Comparison of ENCODE assay signal across 8 mouse cellular contexts in the genomic region with DNA sequence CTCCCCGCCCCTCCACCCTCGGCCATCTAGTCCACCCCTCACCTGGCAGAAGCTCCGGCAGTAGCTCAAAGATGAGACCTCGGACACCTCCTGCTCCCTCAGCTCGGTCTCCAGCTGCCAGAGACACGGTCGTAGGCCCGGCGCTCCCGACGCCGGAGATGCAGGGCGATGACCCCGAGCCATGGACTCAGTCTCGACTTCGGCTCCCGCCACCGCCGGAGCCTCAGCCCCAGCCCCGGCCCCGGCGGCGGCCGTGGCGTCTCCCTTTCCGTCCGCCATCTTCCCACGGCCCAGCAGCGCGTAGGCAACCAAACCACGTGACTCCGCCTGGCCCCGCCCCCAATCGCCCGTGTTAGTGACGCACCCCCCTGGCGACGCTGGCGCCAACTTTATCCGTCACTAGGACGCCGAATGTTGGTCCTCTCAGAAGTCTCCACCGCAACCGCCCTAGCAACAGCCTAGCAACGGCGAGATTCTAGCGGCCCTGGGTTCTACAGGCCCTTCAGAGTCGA. TPM values are rescaled to one million over a fixed set of nuclear protein-coding genes. Genes with fewer than 3 reads are reported as not detected.
DNase-seq lines count a peak whose midpoint lies in the region; ATAC-seq lines count a peak whose summit lies in the region.

A gene (minus strand): TSS at position 292 of the 512 bp plus-strand sequence.

- H3K36me3 ChIP-seq in hindbrain, embryonic 12.5 days, result no peaks in the 10 kb centered on the region

- H3K9me3 ChIP-seq in hindbrain, embryonic 12.5 days (replicated peaks), result no peaks in the 10 kb centered on the region

- DNase-seq in NIH3T3 (ENCODE audit: low read depth), result peak; percentile 100
- DNase-seq in cerebellum, postnatal 10 days, result peak; percentile 100
- peak; percentile 98 to 100 for DNase-seq in frontal cortex, postnatal 10 days (ENCODE audit: low spot score in 2 of 2)
- DNase-seq in layer of hippocampus, postnatal 14 days (ENCODE audit: low spot score in 2 of 2), result peak; percentile 99
- peak; percentile 99 for DNase-seq in lung, postnatal 14 days
- peak; percentile 94 for DNase-seq in retina, adult 2 months (ENCODE audit: low read depth, low spot score)
- peak; percentile 97 to 99 for DNase-seq in thymus, postnatal 36 days

- peaks cover 7% of the 10 kb centered on the region; the same call in 1 of the 2 replicates for H3K27me3 ChIP-seq in hindbrain, embryonic 12.5 days

- peak within 1 kb of the TSS; percentile 77 for H3K4me2 ChIP-seq in hindbrain, embryonic 12.5 days (replicated peaks)

- under 1% methylated on average over 48 of the region's 48 CpGs for WGBS in hindbrain, embryonic 12.5 days

- H3K4me1 ChIP-seq in hindbrain, embryonic 12.5 days, result peaks cover 18% of the 10 kb centered on the region

- ATAC-seq in hindbrain, embryonic 12.5 days (ENCODE audit: low FRiP score), result peak; percentile 97

- H3K27ac ChIP-seq in hindbrain, embryonic 12.5 days, result peak within 1 kb of the TSS; percentile 92

- peak within 1 kb of the TSS; percentile 94 for H3K9ac ChIP-seq in hindbrain, embryonic 12.5 days

- H3K4me3 ChIP-seq in hindbrain, embryonic 12.5 days, result peak within 1 kb of the TSS; percentile 90

RNA-seq across cellular contexts. Expression of the gene that starts here (rescaled TPM):
- polyA plus RNA-seq in hindbrain, embryonic 12.5 days (2016; fragmentation: Nextera tagmentation; extraction: Ambion mirVana), result 39.7 and 39.9 TPM in 2 replicates
- 10 to 100 TPM; 30.6 to 32.2 TPM for total RNA-seq in layer of hippocampus, postnatal 14 days (2021)

Comparison
In these comparisons a context has a peak if more than half of its experiments do, and no peak if none do; other contexts are left out.
1. Peak in every context shown above with its lines: DNase-seq, ATAC-seq, H3K4me3 ChIP-seq and H3K27ac ChIP-seq.